Mouse (Mus musculus): Measurements from ENCODE around the gene Cnot9.
A peak's percentile ranks its signal among the peaks of the same experiment; 100 is the strongest.
"Not testable (repeated sequence)": the region's sequence is repeated elsewhere in the genome, so short reads cannot be mapped to it uniquely, and the experiment has no call there.

The Cnot9 gene

GRCm38 (mm10) chr1:74505721-74506464 lies at the start of gene Cnot9:
Gene Cnot9, plus strand, starts transcription at chr1:74506058.
- DNase-seq (ENCODE audit: low spot score) = peak; percentile 99

- DNase-seq (ENCODE audit: low spot score) = no peak
Observed at GRCm38 (mm10) chr1:74460273-74460672, 45.6 kb upstream of the Cnot9 start.

GRCm38 (mm10) chr1:74485792-74486191 lies 20.1 kb upstream of the Cnot9 start:
- DNase-seq (ENCODE audit: low spot score) = no peak

GRCm38 (mm10) chr1:74501106-74501505 lies 4.8 kb upstream of the Cnot9 start:
- no peak for DNase-seq (ENCODE audit: low spot score)

- no peak for DNase-seq (ENCODE audit: low spot score)
Observed at GRCm38 (mm10) chr1:74505393-74505720, 501 bp upstream of the Cnot9 start.

- no peak for DNase-seq (ENCODE audit: low spot score)
Observed at GRCm38 (mm10) chr1:74506471-74506881, 618 bp downstream of the Cnot9 start.

GRCm38 (mm10) chr1:74507780-74508179 lies 1.9 kb downstream of the Cnot9 start:
- DNase-seq (ENCODE audit: low spot score) = no peak

GRCm38 (mm10) chr1:74511306-74511705 lies 5.4 kb downstream of the Cnot9 start:
- no peak for DNase-seq (ENCODE audit: low spot score)

- not testable (repeated sequence) for DNase-seq (ENCODE audit: low spot score)
Observed at GRCm38 (mm10) chr1:74512999-74513398, 7.1 kb downstream of the Cnot9 start.

- no peak for DNase-seq (ENCODE audit: low spot score)
Observed at GRCm38 (mm10) chr1:74519875-74520274, 14.0 kb downstream of the Cnot9 start.

GRCm38 (mm10) chr1:74524746-74525145 lies 18.9 kb downstream of the Cnot9 start:
- DNase-seq (ENCODE audit: low spot score) = no peak

GRCm38 (mm10) chr1:74528589-74528988 lies 22.7 kb downstream of the Cnot9 start:
- DNase-seq (ENCODE audit: low spot score) = no peak

GRCm38 (mm10) chr1:74538650-74539049 lies 32.8 kb downstream of the Cnot9 start:
- no peak for DNase-seq (ENCODE audit: low spot score)

- DNase-seq (ENCODE audit: low spot score) = no peak
Observed at GRCm38 (mm10) chr1:74542451-74542961, 36.6 kb downstream of the Cnot9 start, which contains the start of gene Plcd4. Gene Plcd4, plus strand, starts transcription at chr1:74542888.

GRCm38 (mm10) chr1:74544184-74544583 lies 38.3 kb downstream of the Cnot9 start, which contains the start of gene Usp37:
Gene Usp37, minus strand, starts transcription at chr1:74544284.
- no peak for DNase-seq (ENCODE audit: low spot score)

GRCm38 (mm10) chr1:74559061-74559460 lies 53.2 kb downstream of the Cnot9 start:
- DNase-seq (ENCODE audit: low spot score) = no peak

GRCm38 (mm10) chr1:74565834-74566233 lies 60.0 kb downstream of the Cnot9 start:
- no peak for DNase-seq (ENCODE audit: low spot score)

- no peak for DNase-seq (ENCODE audit: low spot score)
Observed at GRCm38 (mm10) chr1:74569739-74570719, 64.2 kb downstream of the Cnot9 start.

Measured in ovary, postnatal 10 days (tissue).